Mouse (Mus musculus): Measurements from ENCODE around the gene Ncmap.

GRCm38 (mm10) chr4:135357221-135357920 lies 40.7 kb downstream of the Ncmap start:
- TF ChIP-seq TCF12 (IDR thresholded peaks at IDR 0.05; ENCODE audit: low read depth, low read length) (no peak), CTCF (conservative IDR thresholded peaks at IDR 0.05 in 1 of 2, IDR thresholded peaks at IDR 0.05 in 1 of 2; ENCODE audit: low read depth in 2 of 2, low read length in 2 of 2) (no peak), ELF1 (IDR thresholded peaks at IDR 0.05; ENCODE audit: low read depth, low read length) (no peak)

Data from CH12.LX (cell line).